Comparison of ENCODE assay signal across 12 mouse cellular contexts in the genomic region with DNA sequence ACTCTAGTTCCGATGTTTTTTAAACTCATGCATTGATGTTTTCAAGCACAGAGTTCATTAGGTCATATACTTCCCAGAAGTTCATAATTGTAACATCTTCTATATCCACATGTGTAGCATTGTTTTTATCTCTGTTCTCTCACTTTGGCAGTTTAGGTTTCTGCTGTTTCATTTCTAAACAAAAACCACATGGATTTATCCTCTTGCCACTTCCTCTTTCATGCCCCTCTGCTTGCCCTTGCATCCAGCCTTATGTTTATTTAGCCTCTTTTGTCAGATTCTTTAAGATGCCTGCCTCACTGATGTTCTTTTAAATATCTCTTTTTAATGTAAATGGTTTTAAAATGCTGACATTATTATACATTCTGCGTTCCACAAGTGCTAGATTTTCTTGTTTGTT.
"Had no signal": no experiment of that assay in that cellular context is flagged by ENCODE, and none has a peak within 500 bp of the region (broad histone marks: within the 10 kb centered on the region; RNA-seq: fewer than 3 reads in every experiment).

No protein-coding gene starts in this region.

- DNase-seq: lung, adult 18-20 months; lung, embryonic 14.5 days; lung, postnatal 10 days; retina, postnatal 1 day; right cerebral cortex, adult 18-20 months; right cerebral cortex, postnatal 25 days; right cerebral cortex, postnatal 4 days; spleen, adult 18-20 months; thymus, adult 18-20 months; thymus, postnatal 14 days; thymus, postnatal 36 days had no signal

- ATAC-seq: midbrain, embryonic 16.5 days had no signal
